Mouse (Mus musculus) lung, postnatal 0 days (tissue): ENCODE data around the gene Ppil1. TPM values are rescaled to one million over a fixed set of nuclear protein-coding genes. Genes with fewer than 3 reads are reported as not detected.
A peak's percentile ranks its signal among the peaks of the same experiment; 100 is the strongest.

ENCODE experiments used
- ATAC-seq: fragments of 200-750 bp; cut with Nextera tagmentation; 2 replicates; pipeline ENCODE4 v1.8.0; 2017; ENCODE audit warnings: moderate library complexity
- DNase-seq: peaks from one replicate; pipeline ENCODE4 v3.0.0-alpha.2; 2016; ENCODE audit warnings: low spot score
- H3K27ac ChIP-seq: fragments of 300-500 bp; sonication (generic); 2 replicates; pipeline ENCODE4 v1.5.1; 2014; ENCODE audit warnings: antibody characterized with exemption, mild to moderate bottlenecking, low read length, mixed read lengths
- H3K27me3 ChIP-seq: fragments of 300-500 bp; sonication (generic); replicated peaks from 2 replicates; pipeline ENCODE4 v1.6.1; 2014; ENCODE audit warnings: low read length, mixed read lengths; ENCODE audit not compliant: insufficient read depth
- H3K36me3 ChIP-seq: fragments of 300-500 bp; sonication (generic); 2 replicates; pipeline ENCODE4 v1.6.1; 2014; ENCODE audit warnings: low read length, mixed read lengths; ENCODE audit not compliant: insufficient read depth
- H3K4me1 ChIP-seq: fragments of 300-500 bp; sonication (generic); 2 replicates; pipeline ENCODE4 v1.6.1; 2014; ENCODE audit warnings: antibody characterized with exemption, low read depth, low read length, mixed read lengths; ENCODE audit not compliant: insufficient read depth
- H3K4me2 ChIP-seq: fragments of 300-500 bp; sonication (generic); replicated peaks from 2 replicates; pipeline ENCODE4 v1.6.1; 2014; ENCODE audit warnings: low read depth, mild to moderate bottlenecking, low read length, moderate library complexity, mixed read lengths
- H3K4me3 ChIP-seq: fragments of 300-500 bp; sonication (generic); 2 replicates; pipeline ENCODE4 v1.5.1; 2014; ENCODE audit warnings: low read depth, low read length
- H3K9ac ChIP-seq: fragments of 300-500 bp; sonication (generic); replicated peaks from 2 replicates; pipeline ENCODE4 v1.6.1; 2014; ENCODE audit warnings: low read depth, mild to moderate bottlenecking
- H3K9me3 ChIP-seq: fragments of 300-500 bp; sonication (generic); 2 replicates; pipeline ENCODE4 v1.6.1; 2016; ENCODE audit warnings: low read length, mixed read lengths
- CTCF ChIP-seq: IDR thresholded peaks from 2 replicates; pipeline ENCODE4 v1.5.1; 2016; ENCODE audit warnings: antibody characterized with exemption, mild to moderate bottlenecking
- EP300 ChIP-seq: IDR thresholded peaks from 2 replicates; pipeline ENCODE4 v1.6.1; 2016; ENCODE audit warnings: antibody characterized with exemption, mild to moderate bottlenecking, control low read depth
- WGBS: fragments of 180-500 bp; shearing (Covaris S2); extraction: QIAGEN DNeasy Blood & Tissue Kit; methylation state at CpG from one replicate; pipeline ENCODE4 v1.1.7; 2014; 5-methylcytosine and 5-hydroxymethylcytosine counted together
- polyA plus RNA-seq: library from polyadenylated mRNA; unstranded; fragments of >200 nt; fragmentation: Nextera tagmentation; extraction: Ambion mirVana; gene quantifications from 2 replicates; pipeline ENCODE4 v1.2.1, GENCODE M21; 2015

Ppil1 gene
- polyA plus RNA-seq, 1 experiment from 2014 or later: 44.5 TPM

DNA sequence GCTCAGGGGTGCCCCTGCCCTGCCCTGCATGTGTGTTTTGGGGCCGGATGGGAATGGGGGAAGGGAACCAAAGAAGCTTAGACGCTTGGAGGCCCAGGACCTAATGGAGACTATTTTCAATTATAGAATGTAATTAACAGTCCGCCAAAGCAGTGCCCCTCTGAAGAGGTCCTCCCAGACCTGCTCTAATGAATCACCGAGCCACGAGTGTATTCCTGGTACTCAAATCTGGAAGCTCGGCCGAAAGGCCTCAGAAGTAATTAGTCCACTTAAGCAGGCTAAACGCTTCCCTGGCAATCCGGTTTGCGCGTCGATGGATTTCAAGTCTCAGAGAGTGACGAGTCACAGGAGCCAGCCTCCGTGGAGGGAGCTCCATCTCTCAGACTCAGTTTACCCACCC is 43.4 kb downstream of the Ppil1 start:
- Histone ChIP-seq H3K36me3 (no peaks in the 10 kb centered on the region), H3K9me3 (no peaks in the 10 kb centered on the region), H3K27ac (no peak overlapping the region), H3K9ac (no peak overlapping the region), H3K4me2 (no peak overlapping the region), H3K4me3 (no peak overlapping the region), H3K27me3 (no peaks in the 10 kb centered on the region), H3K4me1 (no peaks in the 10 kb centered on the region)
- TF ChIP-seq EP300 (no peak), CTCF (no peak)
- ATAC-seq: no peak
- WGBS: 76% methylated on average over 14 of the region's 14 CpGs
- DNase-seq: no peak

DNA sequence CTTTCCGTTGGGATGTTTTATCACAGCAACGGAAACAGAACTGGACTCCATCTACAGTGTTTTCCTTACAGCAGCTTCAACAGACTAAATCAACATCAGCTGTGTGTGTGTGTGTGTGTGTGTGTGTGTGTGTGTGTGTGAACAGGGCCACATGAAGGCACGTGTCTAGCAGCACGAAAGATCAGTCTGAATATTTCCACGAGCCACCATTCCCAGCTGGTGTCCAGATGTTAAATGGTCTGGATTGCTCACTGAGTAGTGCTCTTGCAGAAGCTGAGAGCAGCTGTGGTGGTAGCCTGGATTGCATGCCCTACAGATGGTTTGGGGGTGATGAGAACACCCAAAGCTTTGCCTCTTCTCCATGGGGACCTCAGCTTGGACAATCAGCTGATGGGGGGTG is 46.0 kb downstream of the Ppil1 start:
- H3K27ac ChIP-seq: no peak overlapping the region
- TF ChIP-seq EP300 (no peak), CTCF (no peak)
- H3K4me3 ChIP-seq: no peak overlapping the region
- DNase-seq: no peak
- H3K4me2 ChIP-seq: no peak overlapping the region
- 52% methylated on average over 5 of the region's 5 CpGs for WGBS
- H3K9ac ChIP-seq: no peak overlapping the region
- H3K27me3 ChIP-seq: no peaks in the 10 kb centered on the region
- no peaks in the 10 kb centered on the region for H3K4me1 ChIP-seq
- ATAC-seq: no peak
- no peaks in the 10 kb centered on the region for H3K9me3 ChIP-seq
- H3K36me3 ChIP-seq: no peaks in the 10 kb centered on the region

DNA sequence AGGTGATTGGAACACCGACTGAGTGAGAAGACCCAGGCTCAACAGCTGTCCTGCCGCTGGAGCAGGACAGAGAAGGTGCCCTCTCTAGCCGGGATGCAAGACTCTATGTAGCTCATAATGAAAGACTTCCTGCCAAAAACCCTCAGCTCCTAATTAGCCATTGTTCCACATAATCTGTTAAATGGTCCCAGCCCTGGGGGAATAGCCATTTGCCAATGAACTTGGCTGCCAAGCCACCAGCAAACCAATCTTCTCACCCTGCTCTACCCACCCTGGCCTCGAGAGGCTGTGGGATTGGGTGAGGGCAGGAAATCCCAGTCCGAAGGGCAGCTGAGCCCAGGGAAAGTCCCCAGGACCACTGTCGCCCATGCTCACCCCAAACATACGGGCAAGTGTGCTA is 47.9 kb downstream of the Ppil1 start:
- Histone ChIP-seq H3K27me3 (no peaks in the 10 kb centered on the region), H3K4me2 (no peak overlapping the region), H3K36me3 (no peaks in the 10 kb centered on the region), H3K4me3 (no peak overlapping the region), H3K4me1 (no peaks in the 10 kb centered on the region), H3K27ac (no peak overlapping the region), H3K9me3 (no peaks in the 10 kb centered on the region), H3K9ac (no peak overlapping the region)
- WGBS: 59% methylated on average over 7 of the region's 7 CpGs
- ATAC-seq: no peak
- DNase-seq: no peak
- no peak for TF ChIP-seq EP300
- TF ChIP-seq CTCF: no peak

GRCm38 (mm10) chr17:29214655-29215054 is 49.3 kb downstream of the Ppil1 start:
- H3K9ac ChIP-seq: no peak overlapping the region
- no peak overlapping the region for H3K4me3 ChIP-seq
- WGBS: 72% methylated on average over 10 of the region's 10 CpGs
- H3K9me3 ChIP-seq: no peaks in the 10 kb centered on the region
- no peaks in the 10 kb centered on the region for H3K36me3 ChIP-seq
- ATAC-seq: no peak
- TF ChIP-seq CTCF (no peak), EP300 (no peak)
- H3K4me1 ChIP-seq: no peaks in the 10 kb centered on the region
- no peak overlapping the region for H3K27ac ChIP-seq
- no peaks in the 10 kb centered on the region for H3K27me3 ChIP-seq
- DNase-seq: no peak
- H3K4me2 ChIP-seq: no peak overlapping the region

GRCm38 (mm10) chr17:29214193-29214456 is 49.9 kb downstream of the Ppil1 start:
- Histone ChIP-seq H3K4me1 (no peaks in the 10 kb centered on the region), H3K27me3 (no peaks in the 10 kb centered on the region), H3K9me3 (no peaks in the 10 kb centered on the region), H3K4me2 (no peak overlapping the region), H3K4me3 (no peak overlapping the region), H3K27ac (no peak overlapping the region), H3K36me3 (no peaks in the 10 kb centered on the region), H3K9ac (no peak overlapping the region)
- 75% methylated on average over 4 of the region's 4 CpGs for WGBS
- DNase-seq (no peak), ATAC-seq (no peak)
- TF ChIP-seq EP300 (no peak), CTCF (no peak)

DNA sequence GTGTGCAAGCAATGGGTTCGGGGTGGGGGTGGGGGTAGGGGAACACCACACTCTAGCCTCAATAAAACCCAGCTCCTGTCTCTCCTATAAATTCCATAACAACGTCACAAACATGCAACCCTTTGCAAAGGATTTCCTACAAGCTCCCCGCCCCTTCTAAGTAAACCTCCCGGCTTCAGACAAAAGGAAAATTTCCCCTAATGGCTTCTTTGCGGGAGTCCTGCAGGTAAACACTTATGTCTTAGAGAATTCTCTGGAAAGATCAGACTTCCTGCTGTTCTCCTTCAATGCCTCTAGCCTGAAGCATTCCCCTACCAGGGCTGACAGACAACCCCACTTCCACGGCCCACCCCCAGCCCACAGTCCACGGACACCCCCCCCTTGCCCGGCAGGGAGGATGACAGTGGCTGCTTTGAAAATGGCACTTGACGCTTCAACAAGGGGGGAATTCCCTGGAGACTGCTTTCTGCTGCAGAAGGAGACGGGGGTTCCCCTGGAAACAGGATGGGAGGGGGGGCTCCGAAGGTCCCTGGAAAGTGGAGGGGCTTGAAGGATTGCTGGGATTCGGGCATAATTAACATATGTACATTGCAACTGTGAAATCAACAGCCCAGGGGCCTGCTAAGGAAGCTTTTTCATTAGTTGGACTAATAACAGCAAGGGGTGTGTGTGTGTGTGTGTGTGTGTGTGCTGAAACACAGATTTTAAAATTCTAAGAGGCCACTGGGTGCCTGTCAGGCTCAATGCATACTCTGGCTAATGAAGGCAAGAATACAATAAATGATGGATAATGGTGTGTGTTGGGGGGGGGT is 50.4 kb downstream of the Ppil1 start:
- H3K9ac ChIP-seq: no peak overlapping the region
- TF ChIP-seq EP300: no peak
- TF ChIP-seq CTCF: no peak
- DNase-seq (peak; percentile 38), ATAC-seq (peak; percentile 25; the same call in 1 of the 2 replicates)
- H3K27me3 ChIP-seq: no peaks in the 10 kb centered on the region
- H3K9me3 ChIP-seq: no peaks in the 10 kb centered on the region
- peak overlapping the region; percentile 39; the same call in 1 of the 2 replicates for H3K4me2 ChIP-seq
- H3K36me3 ChIP-seq: no peaks in the 10 kb centered on the region
- H3K4me1 ChIP-seq: no peaks in the 10 kb centered on the region
- H3K27ac ChIP-seq: no peak overlapping the region
- WGBS: 14% methylated on average over 12 of the region's 12 CpGs
- no peak overlapping the region for H3K4me3 ChIP-seq

DNA sequence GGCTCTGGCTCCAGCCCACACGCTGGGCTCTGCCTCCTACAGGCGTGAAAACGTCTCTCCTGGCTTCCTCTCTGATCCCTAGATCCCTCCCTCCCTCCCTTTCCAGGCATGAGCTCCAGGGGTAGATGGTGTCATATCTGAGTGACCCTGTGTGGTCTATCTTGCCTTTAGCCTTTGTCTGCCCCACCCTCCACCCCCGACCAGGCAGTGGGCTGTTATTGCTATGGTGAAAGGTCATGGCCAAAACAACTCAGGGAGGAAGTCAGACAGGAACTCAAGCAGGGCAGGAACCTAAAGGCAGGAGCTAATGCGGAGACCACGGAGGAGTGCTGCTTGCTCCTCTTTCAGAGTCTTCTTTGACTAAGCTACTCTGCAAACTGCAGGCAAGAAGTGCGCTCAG is 52.1 kb downstream of the Ppil1 start:
- Histone ChIP-seq H3K9me3 (no peaks in the 10 kb centered on the region), H3K4me3 (no peak overlapping the region), H3K9ac (no peak overlapping the region), H3K27me3 (no peaks in the 10 kb centered on the region), H3K27ac (no peak overlapping the region), H3K4me2 (no peak overlapping the region), H3K36me3 (no peaks in the 10 kb centered on the region), H3K4me1 (no peaks in the 10 kb centered on the region)
- TF ChIP-seq CTCF: no peak
- no peak for TF ChIP-seq EP300
- WGBS: 44% methylated on average over 7 of the region's 7 CpGs
- no peak for DNase-seq
- ATAC-seq: no peak
